Mouse (Mus musculus) layer of hippocampus, adult 2 months (tissue): Measurements from ENCODE around the gene Ak1. TPM values are rescaled to one million over a fixed set of nuclear protein-coding genes. Genes with fewer than 3 reads are reported as not detected.

Experiments
- DNase-seq, 2 experiments: peaks; one replicate each; pipeline ENCODE4 v3.0.0; 2022; ENCODE audit warnings: low spot score in 2 of 2
- H3K27ac ChIP-seq: fragments of 200-600 bp; 2 replicates; pipeline ENCODE4 v1.8.1; 2022
- H3K4me3 ChIP-seq: fragments of 200-600 bp; 2 replicates; pipeline ENCODE4 v1.8.1; 2022; ENCODE audit warnings: mild to moderate bottlenecking
- CTCF ChIP-seq: fragments of 200-600 bp; conservative IDR thresholded peaks from 2 replicates; pipeline ENCODE4 v1.8.1; 2022; ENCODE audit warnings: antibody characterized with exemption, mild to moderate bottlenecking, moderate library complexity
- total RNA-seq, 2 experiments: library from RNA; stranded (reverse); gene quantifications; 2 replicates each; pipeline ENCODE4 v1.2.3; 2021

The Ak1 gene
- total RNA-seq, 2 experiments from 2014 or later, result 120 to 123 TPM

- Histone ChIP-seq H3K27ac (peak overlapping the region; percentile 63; the same call in 1 of the 2 replicates), H3K4me3 (no peak overlapping the region)
- TF ChIP-seq CTCF, result no peak
- DNase-seq, result no peak
These were observed 34.3 kb downstream of the Ak1 start for GRCm38 (mm10) chr2:32655826-32656225.

GRCm38 (mm10) chr2:32658873-32659272, 37.3 kb downstream of the Ak1 start:
- Histone ChIP-seq H3K4me3 (no peak overlapping the region), H3K27ac (no peak overlapping the region)
- no peak for DNase-seq
- no peak for TF ChIP-seq CTCF

- TF ChIP-seq CTCF, result no peak
- DNase-seq, result no peak
- H3K4me3 ChIP-seq, result no peak overlapping the region
- H3K27ac ChIP-seq, result no peak overlapping the region; the same call in 1 of the 2 replicates
These were observed 40.0 kb downstream of the Ak1 start for GRCm38 (mm10) chr2:32661509-32662107.

GRCm38 (mm10) chr2:32662291-32662690, 40.7 kb downstream of the Ak1 start:
- no peak overlapping the region for H3K27ac ChIP-seq
- no peak for DNase-seq
- no peak for TF ChIP-seq CTCF
- H3K4me3 ChIP-seq, result no peak overlapping the region

- Histone ChIP-seq H3K4me3 (no peak overlapping the region), H3K27ac (no peak overlapping the region)
- no peak for TF ChIP-seq CTCF
- no peak for DNase-seq
These were observed 43.8 kb downstream of the Ak1 start for GRCm38 (mm10) chr2:32665345-32665744.

GRCm38 (mm10) chr2:32665853-32666252, 44.3 kb downstream of the Ak1 start:
- no peak for DNase-seq
- TF ChIP-seq CTCF, result no peak
- Histone ChIP-seq H3K4me3 (no peak overlapping the region), H3K27ac (no peak overlapping the region)

- TF ChIP-seq CTCF, result no peak
- H3K4me3 ChIP-seq, result no peak overlapping the region
- DNase-seq, result no peak
- H3K27ac ChIP-seq, result peak overlapping the region; percentile 43; the same call in 1 of the 2 replicates
These were observed 46.2 kb downstream of the Ak1 start for GRCm38 (mm10) chr2:32667775-32668174.

- no peak for DNase-seq
- Histone ChIP-seq H3K27ac (peak overlapping the region; percentile 43; the same call in 1 of the 2 replicates), H3K4me3 (no peak overlapping the region)
- no peak for TF ChIP-seq CTCF
These were observed 46.6 kb downstream of the Ak1 start for GRCm38 (mm10) chr2:32668176-32668575.

- no peak overlapping the region for H3K27ac ChIP-seq
- no peak for DNase-seq
- H3K4me3 ChIP-seq, result no peak overlapping the region
- no peak for TF ChIP-seq CTCF
These were observed 48.3 kb downstream of the Ak1 start for GRCm38 (mm10) chr2:32669876-32670275.

- no peak for DNase-seq
- TF ChIP-seq CTCF, result no peak
- no peak overlapping the region for H3K4me3 ChIP-seq
- H3K27ac ChIP-seq, result no peak overlapping the region
These were observed 49.6 kb downstream of the Ak1 start for GRCm38 (mm10) chr2:32671147-32671546.

- H3K27ac ChIP-seq, result no peak overlapping the region
- H3K4me3 ChIP-seq, result no peak overlapping the region
- no peak for DNase-seq
- no peak for TF ChIP-seq CTCF
These were observed 50.5 kb downstream of the Ak1 start for GRCm38 (mm10) chr2:32671907-32672595.

- TF ChIP-seq CTCF, result no peak
- DNase-seq, result no peak
- no peak overlapping the region for H3K27ac ChIP-seq
These were observed 51.8 kb downstream of the Ak1 start for GRCm38 (mm10) chr2:32673176-32673917.

GRCm38 (mm10) chr2:32676821-32677220, 55.3 kb downstream of the Ak1 start:
- Histone ChIP-seq H3K27ac (no peak overlapping the region), H3K4me3 (no peak overlapping the region)
- no peak for DNase-seq
- TF ChIP-seq CTCF, result peak; percentile 28

More at GRCm38 (mm10) chr2:32673176-32673917, 51.8 kb downstream of the Ak1 start:
- no peak overlapping the region for H3K4me3 ChIP-seq

GRCm38 (mm10) chr2:32677683-32678082, 56.1 kb downstream of the Ak1 start:
- no peak for TF ChIP-seq CTCF
- H3K27ac ChIP-seq, result no peak overlapping the region
- no peak for DNase-seq

More at GRCm38 (mm10) chr2:32677683-32678082, 56.1 kb downstream of the Ak1 start:
- no peak overlapping the region for H3K4me3 ChIP-seq
